Mouse (Mus musculus): ENCODE results near the gene Stk10.

DNA sequence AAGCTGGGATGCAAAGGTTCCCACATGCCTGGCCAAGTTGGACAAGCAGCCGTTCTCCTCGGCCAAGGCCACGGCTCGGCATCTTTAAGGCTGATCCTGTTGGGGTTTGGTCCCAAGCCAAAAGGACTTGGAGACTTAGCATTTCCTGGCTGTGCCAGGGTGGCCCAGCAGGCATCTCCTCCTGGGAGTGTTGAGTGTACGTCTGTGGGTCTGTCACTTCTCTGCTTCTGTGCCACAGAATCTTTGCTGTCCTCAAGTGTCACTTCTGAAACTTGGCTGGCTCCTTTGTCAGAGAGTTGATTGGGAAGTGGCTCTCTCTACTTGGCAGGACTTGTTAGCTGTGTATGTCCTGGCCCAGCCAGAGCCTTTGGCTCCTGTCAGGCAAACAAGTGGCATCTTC lies 13.4 kb downstream of the Stk10 start:
- no peak for TF ChIP-seq CTCF (IDR thresholded peaks at IDR 0.05; ENCODE audit: extremely low read depth, insufficient read depth, low read length)
- TF ChIP-seq POLR2A (IDR thresholded peaks at IDR 0.05; ENCODE audit: extremely low read depth, insufficient read depth, low read length): no peak
